Mouse (Mus musculus): ENCODE data around the gene Gm14391. TPM values are rescaled to one million over a fixed set of nuclear protein-coding genes. Genes with fewer than 3 reads are reported as not detected.

Gene Gm14391
- polyA plus RNA-seq (2012; rRNA removed; ENCODE audit: low replicate concordance) = 1.5 and 11.7 TPM in 2 replicates

DNA sequence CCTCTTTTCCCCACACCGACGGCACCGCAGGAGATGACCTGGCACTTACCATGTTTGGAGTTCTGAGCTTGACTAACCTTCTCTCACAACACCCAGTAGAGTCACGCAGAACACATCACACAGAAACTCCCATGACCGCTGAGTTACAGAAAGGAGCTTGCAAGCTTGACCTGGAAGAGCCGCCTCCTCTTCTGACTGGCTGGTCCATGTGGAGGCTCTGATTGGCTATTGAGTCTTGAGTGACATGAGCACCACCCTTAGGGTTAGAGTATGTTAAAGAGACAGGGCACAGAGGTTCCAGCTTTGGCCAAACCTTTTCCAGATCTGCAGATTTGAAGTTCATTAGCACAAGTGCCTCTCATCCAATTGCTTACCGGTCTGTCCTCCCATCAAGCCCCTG lies at the start of gene Gm14391:
TSS of gene Gm14391 (minus strand) at position 186 of the 400 bp plus-strand sequence.

DNA sequence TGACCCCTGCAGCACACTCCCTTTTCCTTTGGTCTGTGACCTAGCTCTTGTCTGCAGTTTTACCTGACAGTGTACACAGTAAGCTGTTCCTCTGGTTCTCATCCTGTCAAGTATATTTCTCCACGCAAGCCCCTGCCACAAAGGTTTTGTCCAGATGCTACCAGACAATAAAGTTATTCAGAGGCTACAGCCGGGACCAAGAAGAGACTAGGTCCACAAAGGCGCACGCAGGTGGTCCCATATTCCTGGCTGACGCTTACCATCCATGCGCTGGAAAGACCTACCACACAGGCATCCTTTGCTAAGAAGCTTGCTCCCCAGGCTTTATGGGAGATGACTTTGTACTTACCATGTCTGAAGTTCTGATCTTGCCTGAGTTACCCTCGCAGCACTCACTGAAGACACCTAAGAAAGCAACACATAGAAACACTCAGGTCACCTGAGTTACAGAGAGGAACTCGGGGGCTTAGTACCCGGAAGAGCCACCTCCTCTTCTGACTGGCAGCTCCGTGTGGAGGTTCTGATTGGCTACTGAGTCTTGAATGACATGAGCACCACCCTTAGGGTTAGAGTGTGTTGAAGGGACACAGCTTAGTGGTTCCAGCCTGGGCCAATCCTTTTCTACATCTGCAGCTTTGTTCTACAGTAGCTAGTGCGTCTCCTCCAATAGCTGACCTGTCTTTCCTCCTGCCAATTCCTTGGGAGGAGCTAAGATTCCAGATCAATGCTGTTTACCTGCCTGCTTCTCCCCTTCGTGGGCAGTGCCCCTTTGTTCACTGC lies 31.1 kb downstream of the Gm14391 start, which contains the start of gene Gm14443:
TSS of gene Gm14443 (minus strand) at position 471 of the 780 bp plus-strand sequence.

GRCm38 (mm10) chr2:175141993-175142295 lies 64.8 kb downstream of the Gm14391 start, which contains the start of gene Gm14399:
Gm14399 (minus strand) TSS chr2:175142012.

Other genes with a start within 250 kb of the Gm14391 start
- not detected in 2 replicates for gene Gm14444, start 196.7 kb downstream of the Gm14391 start, polyA plus RNA-seq (2012; rRNA removed; ENCODE audit: low replicate concordance)
- not detected in 2 replicates for gene Gm14393, start 139.1 kb downstream of the Gm14391 start, polyA plus RNA-seq (2012; rRNA removed; ENCODE audit: low replicate concordance)
- gene Gm14399, start 64.9 kb downstream of the Gm14391 start, polyA plus RNA-seq (2012; rRNA removed; ENCODE audit: low replicate concordance) = 0.30 and 1.6 TPM in 2 replicates
- gene Gm14443, start 31.0 kb downstream of the Gm14391 start, polyA plus RNA-seq (2012; rRNA removed; ENCODE audit: low replicate concordance) = 0.33 TPM in 1 of 2 replicates, not detected in the other
- not detected in 2 replicates for gene Gm14440, start 68.2 kb upstream of the Gm14391 start, polyA plus RNA-seq (2012; rRNA removed; ENCODE audit: low replicate concordance)
- gene Gm4631, start 131.3 kb upstream of the Gm14391 start, polyA plus RNA-seq (2012; rRNA removed; ENCODE audit: low replicate concordance) = 0.79 and 2.8 TPM in 2 replicates
- gene Zfp968, start 165.5 kb upstream of the Gm14391 start, polyA plus RNA-seq (2012; rRNA removed; ENCODE audit: low replicate concordance) = 0.48 and 0.98 TPM in 2 replicates
- 3.7 and 9.8 TPM in 2 replicates for gene Gm4724, start 228.9 kb upstream of the Gm14391 start, polyA plus RNA-seq (2012; rRNA removed; ENCODE audit: low replicate concordance)